Mouse (Mus musculus) thymus, postnatal 36 days (tissue): Measurements from ENCODE around the gene Olfr586.

ENCODE experiments used
- DNase-seq, 2 experiments: peaks; one replicate each; pipeline ENCODE4 v3.0.0; 2022; ENCODE audit warnings: mixed read lengths in 2 of 2

The Olfr586 gene

GRCm38 (mm10) chr7:103125538-103125937, at the start of gene Olfr586:
Olfr586 (minus strand) TSS chr7:103125638.
- DNase-seq, result no peak

DNA sequence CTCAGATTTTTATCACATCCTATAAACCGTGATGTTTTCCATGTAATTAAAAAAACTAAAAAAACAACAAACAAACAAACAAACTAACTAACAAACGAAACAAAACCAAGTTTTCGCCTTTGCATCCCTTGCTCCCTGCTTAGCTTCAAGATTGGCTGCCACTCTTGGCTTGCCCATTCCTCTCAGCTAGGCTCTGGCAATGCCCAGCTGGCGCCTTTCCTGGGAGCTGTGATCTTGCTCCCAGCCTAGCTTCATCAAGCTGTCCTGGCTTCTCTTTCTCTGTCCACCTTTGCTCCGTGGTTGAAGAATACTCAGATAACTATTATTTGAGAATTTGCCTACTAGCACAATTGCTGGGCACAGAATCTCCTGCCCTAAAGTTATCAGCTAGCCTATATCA, 44.3 kb upstream of the Olfr586 start:
- no peak for DNase-seq

DNA sequence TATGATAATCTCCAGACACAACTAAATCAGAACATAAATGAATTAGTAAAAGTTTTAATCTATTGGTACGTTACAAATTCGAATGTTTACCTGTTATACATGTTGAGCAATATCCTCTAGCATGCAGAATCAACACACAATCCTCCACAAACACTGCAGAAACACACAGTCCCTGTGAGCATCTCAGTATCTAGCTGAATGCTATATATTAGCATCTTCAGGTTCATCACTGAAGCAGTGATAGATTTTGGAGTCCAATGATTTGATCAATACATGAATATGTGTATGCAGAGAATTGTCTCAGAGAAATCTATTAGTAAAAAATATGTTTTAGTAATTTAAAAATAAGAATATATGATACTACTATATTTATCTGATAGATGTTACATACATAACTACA, 30.8 kb upstream of the Olfr586 start, which contains the start of gene Olfr589:
Gene Olfr589 (minus strand): TSS at position 101 of the 400 bp plus-strand sequence.
- DNase-seq, result no peak

GRCm38 (mm10) chr7:103140579-103140978, 15.1 kb upstream of the Olfr586 start, which contains the start of gene Olfr588-ps1:
Olfr588-ps1 (plus strand) TSS chr7:103140879.
- DNase-seq, result no peak

GRCm38 (mm10) chr7:103119406-103119805, 6.0 kb downstream of the Olfr586 start:
- DNase-seq, result no peak

DNA sequence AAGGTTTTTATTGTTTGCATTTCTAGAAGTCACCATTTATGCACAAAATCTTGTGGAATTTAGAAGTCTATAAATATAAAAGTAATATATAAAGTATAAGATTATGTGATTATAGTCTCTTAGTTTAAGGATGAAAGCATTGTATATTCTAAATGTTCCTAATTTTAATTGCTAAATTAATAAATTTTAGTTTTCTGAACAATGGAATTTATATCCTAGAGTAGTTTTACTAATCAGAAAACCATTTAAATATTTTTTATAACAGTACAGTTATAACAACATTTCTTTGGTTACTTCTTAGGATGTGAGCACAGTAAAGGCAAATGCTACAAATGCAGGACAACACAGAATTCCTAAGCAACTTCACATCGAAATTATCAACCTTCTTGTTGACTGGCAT, 28.0 kb downstream of the Olfr586 start, which contains the start of gene Olfr585:
Gene Olfr585 (plus strand): TSS at position 301 of the 400 bp plus-strand sequence.
- DNase-seq, result no peak

GRCm38 (mm10) chr7:103081585-103081984, 43.9 kb downstream of the Olfr586 start, which contains the start of gene Olfr584:
Olfr584 (plus strand) TSS chr7:103081885.
- no peak for DNase-seq
